Mouse (Mus musculus) liver, embryonic 14.5 days (tissue): ENCODE measurements at regions not wholly inside any gene's neighbourhood (a gene's known extent, or its start where the extent isn't known, plus 50 kb on each side); places are given as distances from the start of the nearest gene placed in this dataset.

Experiments used
- CTCF ChIP-seq: IDR thresholded peaks from 2 replicates; pipeline ENCODE4 v1.5.1; 2016; ENCODE audit warnings: antibody characterized with exemption, low read depth, control low read depth
- EP300 ChIP-seq: IDR thresholded peaks from 2 replicates; pipeline ENCODE4 v1.6.1; 2016; ENCODE audit warnings: antibody characterized with exemption, low read depth

DNA sequence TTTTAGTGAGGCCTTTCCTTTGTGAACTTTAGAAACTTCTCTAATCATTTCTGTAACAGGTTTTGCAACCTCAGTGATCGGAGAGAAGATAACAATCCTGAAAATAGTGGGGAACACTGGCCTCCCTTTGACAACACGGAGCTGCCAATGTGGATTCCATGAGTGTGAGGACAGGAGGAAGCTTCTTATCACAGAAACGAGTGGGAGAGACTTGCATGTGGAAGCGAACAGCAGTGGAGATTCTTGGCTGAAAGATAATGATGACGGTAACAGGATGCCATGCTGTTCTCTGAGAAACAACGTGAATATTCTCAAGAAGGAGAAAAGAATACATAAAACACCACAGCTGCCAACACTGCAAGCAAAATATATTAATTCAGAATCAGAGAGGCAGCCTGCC, 1407.4 kb upstream of the Zeb2 start:
- TF ChIP-seq CTCF (no peak), EP300 (no peak)
